Mouse (Mus musculus): ENCODE results near the gene Acp2.

DNA sequence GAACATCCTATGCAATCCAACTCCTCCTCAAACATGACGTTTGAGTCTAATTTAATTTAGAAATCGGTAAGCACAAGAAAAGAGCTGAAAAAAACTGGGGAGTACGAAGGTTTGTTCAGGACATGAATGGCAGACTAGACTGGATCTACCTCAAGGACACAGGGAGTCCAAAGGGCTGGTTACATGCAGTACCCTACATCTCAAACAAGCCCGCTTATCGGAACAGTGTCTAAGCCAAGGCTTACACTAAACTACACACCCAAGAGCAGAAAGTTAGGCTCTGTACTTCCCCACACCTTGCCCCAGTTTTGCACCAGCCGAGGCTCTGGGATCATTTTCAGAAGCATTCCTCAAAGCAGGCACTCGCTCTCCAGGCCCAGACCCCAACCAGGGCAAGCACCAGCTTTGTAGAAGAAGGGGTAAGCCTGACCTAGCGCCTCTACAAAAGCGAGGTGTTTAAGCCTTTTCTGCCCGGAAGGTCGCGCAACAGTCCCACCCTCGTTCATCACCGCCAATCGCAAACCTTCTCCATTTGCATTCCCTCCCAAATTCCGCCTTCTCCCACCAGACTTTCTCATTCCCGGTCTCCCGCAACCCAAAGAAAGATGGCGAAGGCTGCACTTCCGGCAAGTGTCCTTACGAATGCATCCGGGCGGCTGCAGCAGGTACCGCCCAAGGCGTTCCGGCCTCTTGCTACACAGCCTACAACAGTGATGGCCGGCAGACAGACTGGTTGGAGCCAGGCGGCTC, at the start of gene Acp2, which contains the start of gene Nr1h3:
- no peak for TF ChIP-seq CTCF (IDR thresholded peaks at IDR 0.05; ENCODE audit: low read depth, low read length)
- TF ChIP-seq POLR2A (IDR thresholded peaks at IDR 0.05; ENCODE audit: borderline replicate concordance, low read depth, low read length): peak; percentile 85

Measured in bone marrow macrophage, adult 2 months (primary cell).